Mouse (Mus musculus) intestine, embryonic 14.5 days (tissue): ENCODE data around the gene Mdp1. TPM values are rescaled to one million over a fixed set of nuclear protein-coding genes. Genes with fewer than 3 reads are reported as not detected.

Source experiments
- ATAC-seq: fragments of 200-750 bp; cut with Nextera tagmentation; replicated peaks from 2 replicates; pipeline ENCODE4 v1.8.0; 2017; ENCODE audit warnings: low read depth, moderate number of reproducible peaks, moderate TSS enrichment, moderate library complexity; ENCODE audit not compliant: low FRiP score, low TSS enrichment
- DNase-seq: peaks from one replicate; pipeline ENCODE4 v3.0.0-alpha.2; 2018; ENCODE audit warnings: low spot score
- H3K27ac ChIP-seq: fragments of 300-500 bp; sonication (generic); 2 replicates; pipeline ENCODE4 v1.5.1; 2014; ENCODE audit warnings: low read depth, mild to moderate bottlenecking, control low read depth
- H3K27me3 ChIP-seq: fragments of 300-500 bp; sonication (generic); replicated peaks from 2 replicates; pipeline ENCODE4 v1.6.1; 2014; ENCODE audit warnings: low read length, control low read depth; ENCODE audit not compliant: control insufficient read depth, insufficient read depth
- H3K36me3 ChIP-seq: fragments of 300-500 bp; sonication (generic); 2 replicates; pipeline ENCODE4 v1.6.1; 2014; ENCODE audit warnings: low read length, control low read depth; ENCODE audit not compliant: control insufficient read depth, insufficient read depth
- H3K4me1 ChIP-seq: fragments of 300-500 bp; sonication (generic); replicated peaks from 2 replicates; pipeline ENCODE4 v1.6.1; 2014; ENCODE audit warnings: low read length, control low read depth, mixed read lengths; ENCODE audit not compliant: control insufficient read depth, insufficient read depth
- H3K4me2 ChIP-seq: fragments of 300-500 bp; sonication (generic); 2 replicates; pipeline ENCODE4 v1.6.1; 2014; ENCODE audit warnings: low read length
- H3K4me3 ChIP-seq: fragments of 300-500 bp; sonication (generic); 2 replicates; pipeline ENCODE4 v1.5.1; 2014; ENCODE audit warnings: low read depth, low read length, control low read depth, mixed read lengths
- H3K9ac ChIP-seq: fragments of 300-500 bp; sonication (generic); 2 replicates; pipeline ENCODE4 v1.6.1; 2014; ENCODE audit warnings: mild to moderate bottlenecking, low read length
- H3K9me3 ChIP-seq: fragments of 300-500 bp; sonication (generic); 2 replicates; pipeline ENCODE4 v1.6.1; 2016; ENCODE audit warnings: low read length, control low read depth; ENCODE audit not compliant: control insufficient read depth
- WGBS: fragments of 180-500 bp; shearing (Covaris S2); extraction: QIAGEN DNeasy Blood & Tissue Kit; methylation state at CpG from one replicate; pipeline ENCODE4 v1.1.7; 2014; 5-methylcytosine and 5-hydroxymethylcytosine counted together
- polyA plus RNA-seq: library from polyadenylated mRNA; unstranded; fragments of >200 nt; fragmentation: Nextera tagmentation; extraction: Ambion mirVana; gene quantifications from 2 replicates; pipeline ENCODE4 v1.2.1, GENCODE M21; 2014

Gene Mdp1
- polyA plus RNA-seq, 1 experiment from 2014 or later, result 53.8 TPM

DNA sequence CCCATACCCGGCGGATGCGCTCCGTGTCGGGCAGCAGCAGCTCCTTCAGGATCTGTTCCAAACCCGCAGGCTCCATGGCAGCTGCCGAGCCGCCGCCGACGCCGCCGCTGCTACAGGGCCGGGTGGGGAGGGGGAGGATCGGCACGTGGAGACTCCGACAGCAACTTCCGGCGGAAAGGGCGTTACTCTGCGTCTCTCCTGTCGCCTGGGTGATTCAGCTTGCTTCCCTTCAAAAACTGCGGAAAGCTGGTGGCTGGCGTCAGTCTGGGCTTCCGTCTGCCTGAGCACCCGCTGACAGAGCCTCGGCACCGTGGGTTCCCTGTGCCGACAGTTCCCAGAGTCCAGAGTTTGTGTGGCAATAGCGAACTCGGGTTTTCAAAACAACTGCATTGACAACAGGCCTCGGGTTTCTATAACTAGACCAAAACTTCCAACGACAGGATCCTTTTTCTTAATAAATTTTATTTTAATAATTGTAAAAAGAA is 24.7 kb downstream of the Mdp1 start, which contains the start of gene Ipo4:
Gene Ipo4, minus strand, starts transcription at position 435 of the 485 bp plus-strand sequence.
- peak within 1 kb of the TSS; percentile 81 for H3K4me2 ChIP-seq
- ATAC-seq, result peak; percentile 80
- H3K4me1 ChIP-seq, result peaks cover 3% of the 10 kb centered on the region; the same call in 1 of the 2 replicates
- no peaks in the 10 kb centered on the region for H3K9me3 ChIP-seq
- no peaks in the 10 kb centered on the region for H3K27me3 ChIP-seq
- H3K4me3 ChIP-seq, result peak within 1 kb of the TSS; percentile 66
- WGBS, result 2% methylated on average over 27 of the region's 33 CpGs
- DNase-seq, result peak; percentile 91
- H3K9ac ChIP-seq, result peak within 1 kb of the TSS; percentile 58
- H3K36me3 ChIP-seq, result peaks cover 78% of the 10 kb centered on the region
- no peak within 1 kb of the TSS for H3K27ac ChIP-seq

DNA sequence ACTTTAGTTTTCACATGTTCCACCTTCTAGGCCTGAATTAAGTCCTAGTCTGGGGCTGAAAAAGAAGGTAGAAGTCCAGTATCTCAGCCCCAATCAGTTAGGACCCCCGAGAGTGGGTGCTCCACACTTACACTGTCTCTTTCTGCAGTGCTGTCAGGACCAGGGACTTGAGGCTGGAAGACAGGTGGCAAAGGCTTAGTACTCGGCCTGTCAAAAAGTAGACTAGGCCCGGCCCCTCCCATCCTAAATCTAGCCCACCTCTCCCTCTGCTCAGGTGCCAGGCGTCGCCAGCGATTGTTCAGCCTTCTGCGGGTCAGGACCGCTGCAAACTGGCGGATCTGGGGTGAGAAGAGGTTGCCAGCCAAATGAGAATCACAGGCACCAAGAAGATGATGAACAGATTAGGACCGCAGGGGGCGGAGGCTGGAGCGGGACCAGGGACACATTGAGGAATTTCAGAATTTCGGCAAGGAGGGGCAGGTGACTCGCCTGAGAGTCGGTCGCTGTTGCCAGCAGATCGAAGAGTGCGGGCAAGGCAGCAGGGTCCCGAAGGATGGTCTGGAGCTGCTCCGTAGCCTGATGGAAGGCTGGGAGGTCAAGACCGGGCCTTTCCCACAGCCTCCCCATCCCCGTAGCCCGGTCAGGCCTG is 25.3 kb downstream of the Mdp1 start:
- Histone ChIP-seq H3K4me1 (peaks cover 3% of the 10 kb centered on the region; the same call in 1 of the 2 replicates), H3K27ac (no peak overlapping the region), H3K9ac (peak overlapping the region; percentile 58), H3K27me3 (no peaks in the 10 kb centered on the region), H3K4me3 (peak overlapping the region; percentile 66), H3K9me3 (no peaks in the 10 kb centered on the region), H3K36me3 (peaks cover 78% of the 10 kb centered on the region), H3K4me2 (peak overlapping the region; percentile 81)
- ATAC-seq (peak; percentile 44), DNase-seq (no peak)
- 4% methylated on average over 23 of the region's 23 CpGs for WGBS

DNA sequence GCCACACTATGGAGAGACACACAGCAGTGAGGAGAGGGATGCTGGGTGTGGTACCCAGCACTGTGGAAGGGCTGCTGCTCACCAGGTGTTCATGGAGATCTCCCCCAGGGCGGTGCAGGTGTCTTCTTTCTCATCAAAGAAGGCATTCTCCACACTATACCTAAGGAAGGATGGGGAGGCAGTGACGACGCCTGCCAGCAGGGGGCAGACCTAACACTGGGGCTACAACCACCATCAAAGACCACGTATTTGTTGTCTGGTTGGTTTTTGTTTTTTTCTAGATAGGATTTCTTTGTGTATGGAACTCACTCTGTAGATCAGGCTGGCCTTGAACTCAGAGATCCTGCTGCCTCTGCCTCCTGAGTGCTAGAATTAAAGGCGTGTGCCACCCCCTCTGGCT is 31.0 kb downstream of the Mdp1 start:
- ATAC-seq, result no peak
- no peaks in the 10 kb centered on the region for H3K9me3 ChIP-seq
- no peaks in the 10 kb centered on the region for H3K27me3 ChIP-seq
- peaks cover 97% of the 10 kb centered on the region for H3K36me3 ChIP-seq
- DNase-seq, result peak; percentile 66
- H3K4me1 ChIP-seq, result no peaks in the 10 kb centered on the region; the same call in 1 of the 2 replicates
- H3K4me3 ChIP-seq, result no peak overlapping the region
- H3K4me2 ChIP-seq, result no peak overlapping the region
- no peak overlapping the region for H3K27ac ChIP-seq
- 54% methylated on average over 5 of the region's 5 CpGs for WGBS
- no peak overlapping the region for H3K9ac ChIP-seq

DNA sequence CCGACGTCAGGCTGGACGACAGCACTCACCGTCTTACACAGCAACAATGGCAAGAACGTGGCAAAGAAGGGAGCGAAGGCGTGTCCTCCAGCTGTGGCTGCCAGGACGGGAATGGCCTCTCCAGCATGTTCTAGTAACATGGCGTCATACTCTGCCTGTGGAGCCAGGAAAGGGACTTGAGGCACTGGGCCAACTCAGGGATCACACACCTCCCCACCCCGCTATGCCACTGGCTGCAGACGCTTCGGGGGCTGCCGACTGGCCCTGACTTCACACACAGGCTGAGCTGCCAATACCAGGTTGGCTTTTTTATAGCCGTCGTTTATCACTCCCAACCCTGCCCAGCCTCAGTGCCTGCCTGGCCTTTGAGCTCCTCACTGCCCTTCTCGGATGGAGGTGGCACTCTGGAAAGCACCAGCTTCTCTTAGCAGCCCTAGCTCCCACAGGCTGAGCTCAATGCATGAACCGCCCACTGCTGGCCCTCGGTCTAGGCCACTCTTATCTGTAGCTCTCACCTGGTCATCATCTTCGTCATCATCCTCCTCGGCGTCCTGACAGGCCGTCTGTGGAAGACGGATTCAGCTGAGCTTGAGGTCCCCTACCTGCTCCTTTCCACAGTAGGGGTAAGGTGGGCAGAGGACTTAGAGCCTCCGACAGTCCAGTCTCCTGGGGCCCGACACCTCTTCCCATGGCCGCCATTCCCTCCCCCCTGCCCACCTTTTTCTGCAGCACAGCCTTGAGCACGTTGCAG is 32.1 kb downstream of the Mdp1 start:
- WGBS, result 81% methylated on average over 27 of the region's 27 CpGs
- no peak overlapping the region for H3K9ac ChIP-seq
- H3K4me2 ChIP-seq, result no peak overlapping the region
- no peak overlapping the region for H3K4me3 ChIP-seq
- H3K4me1 ChIP-seq, result no peaks in the 10 kb centered on the region
- DNase-seq (no peak), ATAC-seq (no peak)
- H3K27me3 ChIP-seq, result no peaks in the 10 kb centered on the region
- H3K9me3 ChIP-seq, result no peaks in the 10 kb centered on the region
- H3K36me3 ChIP-seq, result peaks cover 93% of the 10 kb centered on the region
- no peak overlapping the region for H3K27ac ChIP-seq

DNA sequence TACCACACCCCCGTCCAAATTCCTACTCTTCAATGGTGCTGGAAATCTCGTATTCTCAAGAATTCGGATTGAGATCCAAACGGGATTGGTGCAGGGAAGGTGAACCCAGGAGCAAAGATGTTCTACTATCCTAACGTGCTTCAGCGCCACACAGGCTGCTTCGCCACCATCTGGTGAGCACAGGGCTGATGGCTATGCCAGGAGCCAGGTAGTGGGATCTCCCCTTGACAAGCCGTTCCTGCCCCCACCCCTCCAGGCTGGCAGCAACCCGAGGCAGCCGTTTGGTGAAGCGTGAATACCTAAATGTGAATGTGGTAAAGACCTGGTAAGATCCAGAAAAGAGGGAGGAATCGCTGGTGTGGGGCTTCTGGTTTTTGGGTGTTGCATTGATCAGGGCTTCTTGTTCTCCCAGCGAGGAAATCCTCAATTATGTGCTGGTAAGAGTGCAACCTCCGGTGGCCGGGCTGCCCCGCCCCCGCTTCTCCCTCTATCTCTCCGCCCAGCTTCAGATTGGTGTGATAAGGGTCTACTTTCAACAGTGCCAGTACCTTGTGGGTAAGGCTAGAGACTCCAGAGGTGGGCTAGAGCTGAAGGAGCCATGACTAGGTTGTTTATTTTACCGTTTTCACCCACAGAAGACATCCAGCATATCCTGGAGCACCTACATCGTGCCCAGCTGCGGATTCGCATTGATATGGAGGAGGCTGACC is 41.7 kb downstream of the Mdp1 start:
- Histone ChIP-seq H3K4me1 (no peaks in the 10 kb centered on the region; the same call in 1 of the 2 replicates), H3K9ac (no peak overlapping the region), H3K4me2 (peak overlapping the region; percentile 43), H3K27me3 (no peaks in the 10 kb centered on the region), H3K36me3 (no peaks in the 10 kb centered on the region), H3K27ac (no peak overlapping the region), H3K9me3 (no peaks in the 10 kb centered on the region), H3K4me3 (peak overlapping the region; percentile 25)
- 43% methylated on average over 22 of the region's 22 CpGs for WGBS
- DNase-seq (no peak), ATAC-seq (no peak)

DNA sequence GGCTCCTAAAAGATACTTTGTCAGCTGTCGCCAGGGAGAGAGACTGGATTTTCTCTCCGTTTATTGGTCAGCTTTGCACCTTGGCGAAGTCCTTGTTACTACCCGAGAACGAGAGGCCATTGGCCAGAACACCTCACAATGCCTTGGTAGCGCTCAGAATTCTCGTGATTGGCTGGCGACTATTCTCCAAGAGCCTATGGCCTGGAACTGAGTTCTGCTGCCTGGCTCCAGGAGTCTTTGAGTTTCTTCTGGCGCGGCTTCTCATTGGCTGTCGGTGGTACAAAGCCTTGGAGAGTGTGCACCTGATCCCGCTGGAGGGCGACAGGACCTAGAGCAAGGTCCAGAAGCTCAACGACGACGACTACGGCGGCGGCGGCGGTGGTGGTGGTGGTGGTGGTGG is 42.5 kb downstream of the Mdp1 start, which contains the start of gene Rec8:
Gene Rec8, plus strand, starts transcription at position 216 of the 400 bp plus-strand sequence.
- H3K27ac ChIP-seq, result no peak within 1 kb of the TSS
- WGBS, result 8% methylated on average over 21 of the region's 21 CpGs
- H3K4me2 ChIP-seq, result peak within 1 kb of the TSS; percentile 43
- H3K36me3 ChIP-seq, result no peaks in the 10 kb centered on the region
- ATAC-seq (peak; percentile 88), DNase-seq (peak; percentile 66)
- no peaks in the 10 kb centered on the region for H3K27me3 ChIP-seq
- no peaks in the 10 kb centered on the region; the same call in 1 of the 2 replicates for H3K4me1 ChIP-seq
- H3K4me3 ChIP-seq, result peak within 1 kb of the TSS; percentile 25
- H3K9me3 ChIP-seq, result no peaks in the 10 kb centered on the region
- no peak within 1 kb of the TSS for H3K9ac ChIP-seq

DNA sequence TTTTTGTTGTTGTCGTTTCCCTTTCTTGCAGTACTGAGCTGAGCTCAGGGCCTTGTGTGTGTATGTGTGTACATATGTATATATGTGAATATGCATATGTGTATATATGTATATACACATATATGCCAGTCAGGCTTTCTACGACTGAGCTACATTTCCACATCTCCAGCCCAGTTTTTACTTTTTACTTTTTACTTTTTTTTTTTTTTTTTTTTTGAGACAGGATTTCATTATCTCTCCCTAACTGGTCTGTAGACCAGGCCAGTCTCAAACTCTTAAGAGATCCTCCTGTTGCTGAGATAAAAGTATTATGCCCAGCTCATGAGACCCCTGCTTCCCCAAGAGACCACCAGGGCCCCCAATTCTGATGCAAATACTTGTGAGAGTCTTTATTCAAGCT is 43.5 kb downstream of the Mdp1 start:
- no peak for DNase-seq
- Histone ChIP-seq H3K36me3 (no peaks in the 10 kb centered on the region), H3K27ac (no peak overlapping the region), H3K4me3 (no peak overlapping the region), H3K9ac (no peak overlapping the region), H3K4me1 (no peaks in the 10 kb centered on the region; the same call in 1 of the 2 replicates), H3K9me3 (no peaks in the 10 kb centered on the region), H3K4me2 (no peak overlapping the region), H3K27me3 (no peaks in the 10 kb centered on the region)
- WGBS, result 81% methylated on average over 2 of the region's 2 CpGs
- ATAC-seq, result no peak

DNA sequence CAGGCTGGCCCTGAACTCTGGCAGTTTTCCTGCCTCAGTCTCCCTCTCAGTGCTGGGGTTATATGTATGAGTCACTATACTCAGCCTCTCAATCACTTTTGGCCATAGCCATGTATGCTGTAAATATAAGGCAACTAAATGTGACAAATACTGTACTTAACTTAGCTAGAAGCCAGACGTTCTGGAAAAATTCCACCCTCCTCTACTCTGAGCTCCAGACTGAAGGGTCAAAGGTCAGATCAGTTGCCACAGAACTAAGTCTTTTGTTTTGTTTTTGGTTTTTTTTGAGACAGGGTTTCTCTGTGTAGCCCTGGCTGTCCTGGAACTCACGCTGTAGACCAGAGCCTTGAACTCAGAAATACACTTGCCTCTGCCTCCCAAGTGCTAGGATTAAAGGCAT is 44.4 kb downstream of the Mdp1 start:
- Histone ChIP-seq H3K9ac (no peak overlapping the region), H3K4me3 (no peak overlapping the region), H3K27me3 (no peaks in the 10 kb centered on the region), H3K27ac (no peak overlapping the region), H3K36me3 (no peaks in the 10 kb centered on the region), H3K4me2 (no peak overlapping the region), H3K4me1 (no peaks in the 10 kb centered on the region; the same call in 1 of the 2 replicates), H3K9me3 (no peaks in the 10 kb centered on the region)
- WGBS, result 44% methylated on average over 2 of the region's 2 CpGs
- DNase-seq, result no peak
- no peak for ATAC-seq
